Mouse (Mus musculus) testis, adult 2 months (tissue): ENCODE measurements around the gene Bet1l.

ENCODE experiments used
- CTCF ChIP-seq: fragments of 200-500 bp; IDR thresholded peaks from 2 replicates; pipeline ENCODE4 v1.5.1; 2012; ENCODE audit warnings: low read depth, mild to moderate bottlenecking, inconsistent platforms, low read length, moderate library complexity; ENCODE audit not compliant: control insufficient read depth, insufficient read depth, insufficient replicate concordance
- POLR2A ChIP-seq: fragments of 200-500 bp; IDR thresholded peaks from 2 replicates; pipeline ENCODE4 v1.6.1; 2012; ENCODE audit warnings: low read depth, mild to moderate bottlenecking, inconsistent platforms, low read length, moderate library complexity; ENCODE audit not compliant: control insufficient read depth

GRCm38 (mm10) chr7:140853386-140853785 lies 4.0 kb downstream of the Bet1l start:
- 0 out of 2 replicates have a peak, but pooled peaks have one; percentile 14 for TF ChIP-seq POLR2A
- no peak for TF ChIP-seq CTCF
